Mouse (Mus musculus) gastrocnemius, adult 2 months (tissue): ENCODE data around the gene Vmn1r21. TPM values are rescaled to one million over a fixed set of nuclear protein-coding genes. Genes with fewer than 3 reads are reported as not detected.

Source experiments
- DNase-seq: peaks from one replicate; pipeline ENCODE4 v3.0.0; 2022
- H3K27ac ChIP-seq: fragments of 200-600 bp; 2 replicates; pipeline ENCODE4 v1.8.1; 2022; ENCODE audit warnings: mild to moderate bottlenecking
- H3K4me3 ChIP-seq: fragments of 200-600 bp; 2 replicates; pipeline ENCODE4 v1.8.1; 2022; ENCODE audit warnings: mild to moderate bottlenecking, moderate library complexity
- CTCF ChIP-seq: fragments of 200-600 bp; IDR thresholded peaks from 2 replicates; pipeline ENCODE4 v1.8.1; 2022; ENCODE audit warnings: antibody characterized with exemption, mild to moderate bottlenecking, moderate library complexity
- intact Hi-C: fragments of 180-260 bp; cut with DNase I; formaldehyde crosslinking; loops from one replicate; pipeline ENCODE4 v1.15.1; 2025
- total RNA-seq, 2 experiments: library from RNA; stranded (reverse); gene quantifications; 2 replicates each; pipeline ENCODE4 v1.2.3; 2021

The Vmn1r21 gene
- total RNA-seq, 2 experiments from 2014 or later, result not detected

DNA sequence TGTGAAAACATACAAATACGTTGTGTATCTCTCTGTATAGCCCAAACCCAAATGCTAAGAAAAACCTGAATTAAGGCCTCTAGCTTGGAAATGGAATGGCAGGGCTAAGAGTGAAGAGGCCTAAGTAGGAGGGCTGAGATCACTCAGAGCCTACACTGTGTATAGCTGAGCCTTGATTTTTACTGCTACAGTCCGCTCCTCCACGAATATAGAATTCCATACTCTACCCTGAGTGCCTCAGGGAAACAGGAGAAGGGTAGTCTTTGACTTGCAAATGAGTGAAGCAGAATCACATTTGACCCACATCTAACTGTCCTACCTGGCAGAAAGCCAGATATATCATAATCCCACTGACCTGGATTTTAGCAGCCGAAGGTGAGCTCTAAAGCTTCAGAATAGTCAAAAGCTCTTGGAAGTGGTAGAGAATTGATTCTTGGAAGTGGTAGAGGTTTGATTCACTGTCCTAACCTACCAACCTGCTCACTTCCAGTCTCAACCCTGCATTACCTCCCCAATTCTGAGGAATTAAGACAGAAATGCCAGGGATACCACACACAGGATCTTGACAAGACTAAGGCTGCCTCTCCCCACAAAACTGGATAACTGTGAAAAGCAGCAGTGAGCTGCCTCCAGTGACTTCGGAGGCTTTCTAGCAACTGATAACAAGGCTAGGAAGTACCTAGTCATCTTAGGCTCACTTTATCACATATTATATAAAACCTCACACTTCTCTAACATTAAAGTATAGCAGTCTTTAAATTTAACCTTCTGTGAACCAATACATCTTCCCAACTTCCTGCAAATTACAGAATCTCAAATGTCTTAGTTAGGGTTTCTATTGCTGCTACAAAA, 44.7 kb downstream of the Vmn1r21 start:
- DNase-seq, result no peak
- Histone ChIP-seq H3K4me3 (no peak overlapping the region), H3K27ac (no peak overlapping the region)
- no peak for TF ChIP-seq CTCF
- intact Hi-C loops, result no loop called here

DNA sequence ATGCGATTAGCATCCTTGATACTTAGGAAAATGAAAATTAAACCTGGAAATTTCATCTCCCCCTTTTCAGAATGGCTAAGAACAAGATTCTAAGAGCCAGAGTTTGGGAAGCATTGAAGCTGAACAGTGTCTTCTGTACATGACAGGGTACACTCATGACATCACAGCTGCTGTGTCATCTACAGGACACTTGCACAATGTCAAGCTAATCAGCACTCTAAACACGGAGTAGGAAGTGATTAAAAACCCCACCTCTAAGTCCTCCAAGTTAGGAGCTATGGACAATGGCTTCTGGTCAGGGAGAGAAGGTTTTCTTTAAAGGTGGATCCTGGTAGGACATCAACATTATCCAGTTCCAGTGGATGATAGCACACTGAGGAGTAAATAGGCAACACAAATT, 47.0 kb downstream of the Vmn1r21 start:
- no peak overlapping the region for H3K4me3 ChIP-seq
- H3K27ac ChIP-seq, result no peak overlapping the region
- intact Hi-C loops, result no loop called here
- TF ChIP-seq CTCF, result no peak
- no peak for DNase-seq

DNA sequence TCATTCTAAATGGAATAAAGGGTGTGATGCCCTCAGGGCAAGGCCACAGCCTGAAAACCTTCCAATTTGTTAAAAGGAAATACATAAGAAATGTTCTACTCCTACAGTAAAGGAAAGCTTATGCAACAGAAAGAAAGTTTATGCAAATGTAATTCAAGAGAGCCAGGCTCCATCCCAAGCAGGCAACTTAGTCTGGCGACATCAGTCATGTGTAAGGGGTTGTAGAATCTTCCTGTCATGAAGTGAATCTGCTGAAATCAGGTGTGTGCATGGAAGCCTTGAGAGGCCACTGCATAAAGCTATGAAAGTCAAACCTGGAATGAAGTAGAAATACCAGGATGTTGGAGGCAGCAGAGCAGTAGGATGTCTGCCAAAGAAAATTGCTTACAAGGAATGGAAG, 51.2 kb downstream of the Vmn1r21 start:
- DNase-seq, result no peak
- Histone ChIP-seq H3K4me3 (no peak overlapping the region), H3K27ac (no peak overlapping the region)
- intact Hi-C loops, result no loop called here
- no peak for TF ChIP-seq CTCF

DNA sequence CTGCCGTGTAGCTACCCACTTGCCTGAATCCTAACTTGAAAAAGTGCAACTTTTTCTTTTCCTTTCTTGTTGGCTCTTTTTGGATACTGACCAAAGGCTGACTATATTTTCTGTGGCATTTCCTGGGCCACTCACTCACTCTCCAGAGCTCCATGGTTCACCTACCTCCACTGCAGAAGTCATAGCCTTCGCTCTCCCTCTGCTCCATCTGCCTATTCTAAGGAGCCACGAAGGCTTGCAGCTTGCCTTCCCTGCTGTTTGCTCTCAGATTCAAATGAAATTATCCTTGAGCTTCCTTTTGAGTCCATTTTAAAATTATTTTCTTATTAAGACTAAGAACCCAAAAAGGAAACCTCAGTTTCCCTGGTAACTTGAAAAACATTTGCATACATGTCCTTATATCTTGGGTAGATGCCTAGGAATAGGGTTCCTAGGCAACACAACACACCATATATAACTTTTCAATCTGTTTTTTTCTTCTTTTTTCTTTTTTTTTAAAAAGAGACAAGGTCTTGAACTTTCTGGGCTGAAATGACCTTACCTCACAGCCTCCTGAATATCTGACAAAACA, 53.2 kb downstream of the Vmn1r21 start:
- TF ChIP-seq CTCF, result no peak
- intact Hi-C loops, result no loop called here
- Histone ChIP-seq H3K27ac (no peak overlapping the region), H3K4me3 (no peak overlapping the region)
- DNase-seq, result no peak

DNA sequence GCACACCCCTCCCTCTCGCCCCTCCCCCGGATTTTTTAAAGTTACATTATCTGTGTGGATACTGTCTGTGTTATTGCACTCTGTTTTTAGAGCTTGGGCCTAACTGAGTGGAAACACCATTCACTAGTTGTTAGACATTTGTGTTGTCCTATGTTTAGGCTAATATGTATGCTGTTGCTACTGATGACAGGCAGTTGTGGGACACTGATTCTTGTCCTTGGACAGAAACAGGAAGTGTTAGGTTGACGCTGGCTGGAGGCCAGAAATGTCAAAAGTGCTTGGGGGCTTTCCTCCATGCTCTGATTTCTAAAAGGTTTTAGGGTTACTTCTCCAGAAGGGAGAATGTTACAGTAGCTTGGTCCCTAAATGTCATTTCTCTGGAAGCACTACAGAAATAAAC, 54.3 kb downstream of the Vmn1r21 start:
- Histone ChIP-seq H3K27ac (no peak overlapping the region), H3K4me3 (no peak overlapping the region)
- no peak for TF ChIP-seq CTCF
- intact Hi-C loops, result no loop called here
- DNase-seq, result peak; percentile 21

Other genes with a start within 250 kb of the Vmn1r21 start
- 10 to 100 TPM; 10.3 to 15.1 TPM for gene Pyurf, start 158.3 kb downstream of the Vmn1r21 start, total RNA-seq
- gene Lancl2, start 147.8 kb downstream of the Vmn1r21 start, total RNA-seq, result 10 to 100 TPM in 1 of 2 experiments, 1 to 10 TPM in 1; 9.0 to 10.7 TPM
- 1 to 10 TPM; 3.2 to 5.6 TPM for gene Vopp1, start 25.2 kb downstream of the Vmn1r21 start, total RNA-seq
- gene Vmn1r22, start 57.7 kb upstream of the Vmn1r21 start, total RNA-seq, result not detected
- not detected for gene Vmn1r23, start 76.5 kb upstream of the Vmn1r21 start, total RNA-seq
- gene Vmn1r24, start 111.2 kb upstream of the Vmn1r21 start, total RNA-seq, result not detected
- gene Vmn1r25, start 130.5 kb upstream of the Vmn1r21 start, total RNA-seq, result not detected
- not detected for gene Vmn1r26, start 164.8 kb upstream of the Vmn1r21 start, total RNA-seq